Mouse (Mus musculus) limb, embryonic 12.5 days (tissue): ENCODE results near the gene H1foo. TPM values are rescaled to one million over a fixed set of nuclear protein-coding genes. Genes with fewer than 3 reads are reported as not detected.

Source experiments
- ATAC-seq: fragments of 200-750 bp; cut with Nextera tagmentation; 2 replicates; pipeline ENCODE4 v1.8.0; 2017; ENCODE audit warnings: low read depth, moderate TSS enrichment; ENCODE audit not compliant: insufficient number of reproducible peaks, insufficient read depth, low FRiP score, low TSS enrichment
- H3K27ac ChIP-seq: fragments of 300-500 bp; sonication (generic); 2 replicates; pipeline ENCODE4 v1.5.1; 2016; ENCODE audit warnings: mild to moderate bottlenecking, moderate library complexity
- H3K27me3 ChIP-seq: fragments of 300-500 bp; sonication (generic); 2 replicates; pipeline ENCODE4 v1.6.1; 2016; ENCODE audit warnings: mild to moderate bottlenecking, moderate library complexity
- H3K36me3 ChIP-seq: fragments of 300-500 bp; sonication (generic); 2 replicates; pipeline ENCODE4 v1.6.1; 2016; ENCODE audit warnings: mild to moderate bottlenecking, moderate library complexity
- H3K4me1 ChIP-seq: fragments of 300-500 bp; sonication (generic); replicated peaks from 2 replicates; pipeline ENCODE4 v1.6.1; 2016
- H3K4me2 ChIP-seq: fragments of 300-500 bp; sonication (generic); 2 replicates; pipeline ENCODE4 v1.6.1; 2016; ENCODE audit warnings: mild to moderate bottlenecking, moderate library complexity
- H3K4me3 ChIP-seq: fragments of 300-500 bp; sonication (generic); replicated peaks from 2 replicates; pipeline ENCODE4 v1.5.1; 2016; ENCODE audit warnings: mild to moderate bottlenecking
- H3K9ac ChIP-seq: fragments of 300-500 bp; sonication (generic); replicated peaks from 2 replicates; pipeline ENCODE4 v1.6.1; 2016; ENCODE audit warnings: mild to moderate bottlenecking, moderate library complexity
- H3K9me3 ChIP-seq: fragments of 300-500 bp; sonication (generic); 2 replicates; pipeline ENCODE4 v1.6.1; 2016; ENCODE audit warnings: mild to moderate bottlenecking, moderate library complexity
- WGBS: fragments of 180-500 bp; shearing (Covaris S2); methylation state at CpG from one replicate; pipeline ENCODE4 v1.1.7; 2016; 5-methylcytosine and 5-hydroxymethylcytosine counted together
- polyA plus RNA-seq: library from polyadenylated mRNA; unstranded; fragments of >200 nt; fragmentation: Nextera tagmentation; extraction: Ambion mirVana; gene quantifications from 2 replicates; pipeline ENCODE4 v1.2.1, GENCODE M21; 2016

Gene H1foo
- polyA plus RNA-seq, 1 experiment from 2014 or later = not detected

GRCm38 (mm10) chr6:115909052-115909451, 35.7 kb upstream of the H1foo start:
- H3K4me2 ChIP-seq = no peak overlapping the region
- 71% methylated on average over 3 of the region's 3 CpGs for WGBS
- no peak overlapping the region for H3K27ac ChIP-seq
- peaks cover 49% of the 10 kb centered on the region for H3K36me3 ChIP-seq
- no peaks in the 10 kb centered on the region for H3K9me3 ChIP-seq
- H3K4me1 ChIP-seq = no peaks in the 10 kb centered on the region
- H3K27me3 ChIP-seq = no peaks in the 10 kb centered on the region
- ATAC-seq = no peak
- no peak overlapping the region for H3K9ac ChIP-seq
- H3K4me3 ChIP-seq = no peak overlapping the region

GRCm38 (mm10) chr6:115909940-115910339, 34.8 kb upstream of the H1foo start:
- ATAC-seq = no peak
- H3K4me2 ChIP-seq = no peak overlapping the region
- H3K9ac ChIP-seq = no peak overlapping the region
- no peaks in the 10 kb centered on the region for H3K9me3 ChIP-seq
- H3K27me3 ChIP-seq = no peaks in the 10 kb centered on the region
- no peak overlapping the region for H3K4me3 ChIP-seq
- 63% methylated on average over 8 of the region's 8 CpGs for WGBS
- H3K27ac ChIP-seq = no peak overlapping the region
- no peaks in the 10 kb centered on the region for H3K4me1 ChIP-seq
- peaks cover 45% of the 10 kb centered on the region for H3K36me3 ChIP-seq

- WGBS = 78% methylated on average over 6 of the region's 6 CpGs
- H3K27me3 ChIP-seq = no peaks in the 10 kb centered on the region
- H3K4me3 ChIP-seq = no peak overlapping the region
- H3K4me2 ChIP-seq = no peak overlapping the region
- no peaks in the 10 kb centered on the region; the same call in 1 of the 2 replicates for H3K4me1 ChIP-seq
- no peaks in the 10 kb centered on the region for H3K9me3 ChIP-seq
- H3K9ac ChIP-seq = no peak overlapping the region
- H3K27ac ChIP-seq = no peak overlapping the region
- no peak for ATAC-seq
- H3K36me3 ChIP-seq = peaks cover 34% of the 10 kb centered on the region
Observed at GRCm38 (mm10) chr6:115911763-115912162, 33.0 kb upstream of the H1foo start.

GRCm38 (mm10) chr6:115913482-115913881, 31.3 kb upstream of the H1foo start:
- no peak overlapping the region for H3K27ac ChIP-seq
- 80% methylated on average over 10 of the region's 10 CpGs for WGBS

GRCm38 (mm10) chr6:115914511-115915202, 30.1 kb upstream of the H1foo start:
- 83% methylated on average over 15 of the region's 15 CpGs for WGBS
- peaks cover 28% of the 10 kb centered on the region; the same call in 1 of the 2 replicates for H3K36me3 ChIP-seq
- H3K27ac ChIP-seq = no peak overlapping the region
- H3K9ac ChIP-seq = no peak overlapping the region
- H3K27me3 ChIP-seq = no peaks in the 10 kb centered on the region
- no peaks in the 10 kb centered on the region; the same call in 1 of the 2 replicates for H3K4me1 ChIP-seq
- H3K4me2 ChIP-seq = no peak overlapping the region
- H3K9me3 ChIP-seq = no peaks in the 10 kb centered on the region
- no peak overlapping the region for H3K4me3 ChIP-seq
- ATAC-seq = no peak

More at GRCm38 (mm10) chr6:115913482-115913881, 31.3 kb upstream of the H1foo start:
- Histone ChIP-seq H3K9me3 (no peaks in the 10 kb centered on the region), H3K4me2 (no peak overlapping the region), H3K4me3 (no peak overlapping the region), H3K4me1 (no peaks in the 10 kb centered on the region; the same call in 1 of the 2 replicates), H3K27me3 (no peaks in the 10 kb centered on the region), H3K36me3 (peaks cover 30% of the 10 kb centered on the region; the same call in 1 of the 2 replicates), H3K9ac (0 out of 2 replicates have a peak overlapping the region, but pooled peaks have one; percentile 32)
- no peak for ATAC-seq

- H3K9ac ChIP-seq = no peak overlapping the region
- no peaks in the 10 kb centered on the region; the same call in 1 of the 2 replicates for H3K4me1 ChIP-seq
- H3K4me3 ChIP-seq = no peak overlapping the region
- 52% methylated on average over 17 of the region's 17 CpGs for WGBS
- H3K27ac ChIP-seq = no peak overlapping the region
- no peak overlapping the region for H3K4me2 ChIP-seq
- H3K27me3 ChIP-seq = no peaks in the 10 kb centered on the region
- no peak for ATAC-seq
- peaks cover 25% of the 10 kb centered on the region; the same call in 1 of the 2 replicates for H3K36me3 ChIP-seq
- H3K9me3 ChIP-seq = no peaks in the 10 kb centered on the region
Observed at GRCm38 (mm10) chr6:115915601-115916445, 28.9 kb upstream of the H1foo start.

- peaks cover 23% of the 10 kb centered on the region; the same call in 1 of the 2 replicates for H3K36me3 ChIP-seq
- H3K4me1 ChIP-seq = no peaks in the 10 kb centered on the region; the same call in 1 of the 2 replicates
- no peak overlapping the region for H3K27ac ChIP-seq
- ATAC-seq = no peak
- H3K9me3 ChIP-seq = no peaks in the 10 kb centered on the region
- no peak overlapping the region for H3K4me3 ChIP-seq
- WGBS = 81% methylated on average over 5 of the region's 5 CpGs
- H3K4me2 ChIP-seq = no peak overlapping the region
- no peak overlapping the region for H3K9ac ChIP-seq
- no peaks in the 10 kb centered on the region for H3K27me3 ChIP-seq
Observed at GRCm38 (mm10) chr6:115916611-115917010, 28.1 kb upstream of the H1foo start.

DNA sequence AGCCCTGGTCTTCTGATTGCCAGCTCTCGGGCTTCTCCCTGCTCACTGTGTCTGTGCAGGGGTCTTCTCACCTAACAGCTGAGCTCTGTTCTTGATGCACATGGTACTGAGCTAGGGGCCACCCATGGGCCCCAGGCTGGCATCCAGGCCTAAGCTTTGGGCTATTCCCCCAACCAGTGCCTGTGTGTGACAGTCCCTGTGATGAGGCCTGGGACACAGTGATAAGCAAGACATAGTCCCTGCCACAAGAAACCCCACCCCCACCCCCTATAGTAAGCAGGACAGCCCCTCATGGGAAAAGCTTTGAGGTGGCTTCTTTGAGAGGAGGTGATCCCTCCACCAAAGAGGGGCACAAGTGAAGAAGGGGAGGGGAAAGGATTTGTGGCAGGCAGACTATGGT, 26.1 kb upstream of the H1foo start:
- H3K4me1 ChIP-seq = no peaks in the 10 kb centered on the region; the same call in 1 of the 2 replicates
- no peak overlapping the region for H3K4me2 ChIP-seq
- H3K27me3 ChIP-seq = no peaks in the 10 kb centered on the region
- no peak overlapping the region for H3K27ac ChIP-seq
- H3K4me3 ChIP-seq = no peak overlapping the region
- H3K9me3 ChIP-seq = no peaks in the 10 kb centered on the region
- ATAC-seq = no peak
- H3K9ac ChIP-seq = no peak overlapping the region
- peaks cover 28% of the 10 kb centered on the region; the same call in 1 of the 2 replicates for H3K36me3 ChIP-seq
- 94% methylated on average over 1 of the region's 1 CpGs for WGBS

DNA sequence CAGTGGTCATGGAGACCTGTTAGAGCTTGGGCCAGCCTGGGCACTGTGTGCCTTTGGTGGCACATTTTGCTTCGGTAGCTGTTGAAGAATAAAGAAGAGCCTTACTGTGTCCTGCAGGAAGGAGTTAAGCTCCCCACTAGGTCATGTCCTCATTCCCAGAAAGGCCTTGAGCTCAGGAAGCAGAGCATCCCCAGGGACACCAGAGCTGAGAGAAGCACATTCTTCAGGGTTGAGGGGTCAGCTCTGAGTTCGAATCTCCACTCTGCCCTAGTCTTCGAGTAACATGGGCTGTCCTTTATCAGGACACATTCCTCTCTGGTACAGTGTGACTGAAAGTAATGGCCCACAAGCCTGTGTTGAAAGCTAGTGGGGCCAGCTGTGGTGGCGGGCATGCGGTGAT, 24.9 kb upstream of the H1foo start:
- WGBS = 91% methylated on average over 5 of the region's 5 CpGs
- ATAC-seq = no peak
- peaks cover 30% of the 10 kb centered on the region; the same call in 1 of the 2 replicates for H3K36me3 ChIP-seq
- peaks cover 11% of the 10 kb centered on the region for H3K4me1 ChIP-seq
- H3K9me3 ChIP-seq = no peaks in the 10 kb centered on the region
- no peak overlapping the region for H3K4me3 ChIP-seq
- H3K4me2 ChIP-seq = no peak overlapping the region
- H3K9ac ChIP-seq = no peak overlapping the region
- no peaks in the 10 kb centered on the region for H3K27me3 ChIP-seq
- no peak overlapping the region for H3K27ac ChIP-seq

DNA sequence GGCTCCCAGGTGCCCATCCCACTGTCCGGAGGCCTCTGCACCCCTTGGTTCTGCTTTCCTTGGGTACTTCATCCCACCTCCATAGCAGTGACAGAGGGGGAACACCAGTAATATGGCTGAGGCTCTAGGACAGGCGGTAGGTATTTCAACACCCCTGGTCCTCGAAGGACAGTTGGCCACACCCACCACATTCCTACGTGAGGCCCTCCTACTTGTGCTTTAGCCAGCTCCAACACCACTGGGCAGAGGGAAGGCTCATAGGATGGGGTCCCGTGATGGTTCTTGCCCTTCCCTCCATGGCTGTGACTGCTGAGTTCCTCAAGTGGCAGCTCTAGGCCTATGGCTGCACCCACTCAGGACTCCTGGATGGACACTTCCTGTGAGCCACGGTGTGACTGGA, 19.9 kb upstream of the H1foo start:
- H3K27ac ChIP-seq = no peak overlapping the region
- peaks cover 35% of the 10 kb centered on the region for H3K4me1 ChIP-seq
- 42% methylated on average over 6 of the region's 6 CpGs for WGBS
- H3K4me3 ChIP-seq = no peak overlapping the region
- ATAC-seq = no peak
- H3K36me3 ChIP-seq = peaks cover 13% of the 10 kb centered on the region; the same call in 1 of the 2 replicates
- no peak overlapping the region for H3K4me2 ChIP-seq
- H3K9ac ChIP-seq = no peak overlapping the region
- no peaks in the 10 kb centered on the region for H3K27me3 ChIP-seq
- no peaks in the 10 kb centered on the region for H3K9me3 ChIP-seq

DNA sequence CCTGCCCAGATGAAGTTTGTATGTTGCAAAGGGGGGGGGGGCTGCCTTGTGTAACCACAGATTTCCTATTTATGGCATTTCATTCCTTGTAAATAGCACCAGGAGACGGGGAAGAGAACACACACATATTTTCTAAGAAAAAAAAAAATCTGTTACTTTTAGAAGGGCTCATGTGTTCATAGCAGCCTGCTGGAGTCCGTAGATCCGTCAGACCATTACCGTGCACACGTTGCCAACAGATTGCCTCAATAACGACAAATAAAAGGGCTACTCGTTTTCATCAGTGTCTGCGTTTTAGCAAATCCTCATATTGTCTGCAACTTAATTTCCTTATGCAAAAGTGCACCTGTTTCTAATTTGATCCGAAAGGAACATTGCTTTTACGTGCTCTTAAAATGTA, 18.3 kb upstream of the H1foo start:
- Histone ChIP-seq H3K27ac (peak overlapping the region; percentile 69), H3K4me2 (peak overlapping the region; percentile 42)
- WGBS = 23% methylated on average over 10 of the region's 10 CpGs

More for the DNA sequence above, 18.3 kb upstream of the H1foo start:
- ATAC-seq = no peak
- Histone ChIP-seq H3K36me3 (0 out of 2 replicates have a peak, but pooled peaks cover 9% of the 10 kb centered on the region), H3K9me3 (no peaks in the 10 kb centered on the region), H3K9ac (peak overlapping the region; percentile 45; the same call in 1 of the 2 replicates), H3K27me3 (no peaks in the 10 kb centered on the region), H3K4me1 (peaks cover 35% of the 10 kb centered on the region), H3K4me3 (no peak overlapping the region)
